Mouse (Mus musculus) kidney, embryonic 16.5 days (tissue): ENCODE measurements around the gene Mcm10. TPM values are rescaled to one million over a fixed set of nuclear protein-coding genes. Genes with fewer than 3 reads are reported as not detected.

Experiments
- ATAC-seq: fragments of 200-750 bp; cut with Nextera tagmentation; 2 replicates; pipeline ENCODE4 v1.8.0; 2017; ENCODE audit warnings: moderate TSS enrichment; ENCODE audit not compliant: low FRiP score, low TSS enrichment
- H3K27ac ChIP-seq: fragments of 300-500 bp; sonication (generic); 2 replicates; pipeline ENCODE4 v1.5.1; 2014; ENCODE audit warnings: low read length
- H3K27me3 ChIP-seq: fragments of 300-500 bp; sonication (generic); 2 replicates; pipeline ENCODE4 v1.6.1; 2014; ENCODE audit warnings: low read length, control low read depth, mixed read lengths; ENCODE audit not compliant: insufficient read depth
- H3K36me3 ChIP-seq: fragments of 300-500 bp; sonication (generic); 2 replicates; pipeline ENCODE4 v1.6.1; 2014; ENCODE audit warnings: low read length, control low read depth, mixed read lengths; ENCODE audit not compliant: insufficient read depth
- H3K4me1 ChIP-seq: fragments of 300-500 bp; sonication (generic); 2 replicates; pipeline ENCODE4 v1.6.1; 2014; ENCODE audit warnings: low read length, control low read depth, mixed read lengths; ENCODE audit not compliant: insufficient read depth
- H3K4me2 ChIP-seq: fragments of 300-500 bp; sonication (generic); replicated peaks from 2 replicates; pipeline ENCODE4 v1.6.1; 2014; ENCODE audit warnings: low read depth, low read length
- H3K4me3 ChIP-seq: fragments of 300-500 bp; sonication (generic); 2 replicates; pipeline ENCODE4 v1.5.1; 2014; ENCODE audit warnings: mild to moderate bottlenecking, low read length
- H3K9ac ChIP-seq: fragments of 300-500 bp; sonication (generic); replicated peaks from 2 replicates; pipeline ENCODE4 v1.6.1; 2014; ENCODE audit warnings: low read length
- H3K9me3 ChIP-seq: fragments of 300-500 bp; sonication (generic); 2 replicates; pipeline ENCODE4 v1.6.1; 2016; ENCODE audit warnings: low read length, control low read depth
- WGBS: fragments of 180-500 bp; shearing (Covaris S2); extraction: QIAGEN DNeasy Blood & Tissue Kit; methylation state at CpG from one replicate; pipeline ENCODE4 v1.1.7; 2014; 5-methylcytosine and 5-hydroxymethylcytosine counted together
- polyA plus RNA-seq: library from polyadenylated mRNA; unstranded; fragments of >200 nt; fragmentation: Nextera tagmentation; extraction: Ambion mirVana; gene quantifications from 2 replicates; pipeline ENCODE4 v1.2.1, GENCODE M21; 2015

Mcm10 gene
- polyA plus RNA-seq, 1 experiment from 2014 or later: 34.0 TPM

DNA sequence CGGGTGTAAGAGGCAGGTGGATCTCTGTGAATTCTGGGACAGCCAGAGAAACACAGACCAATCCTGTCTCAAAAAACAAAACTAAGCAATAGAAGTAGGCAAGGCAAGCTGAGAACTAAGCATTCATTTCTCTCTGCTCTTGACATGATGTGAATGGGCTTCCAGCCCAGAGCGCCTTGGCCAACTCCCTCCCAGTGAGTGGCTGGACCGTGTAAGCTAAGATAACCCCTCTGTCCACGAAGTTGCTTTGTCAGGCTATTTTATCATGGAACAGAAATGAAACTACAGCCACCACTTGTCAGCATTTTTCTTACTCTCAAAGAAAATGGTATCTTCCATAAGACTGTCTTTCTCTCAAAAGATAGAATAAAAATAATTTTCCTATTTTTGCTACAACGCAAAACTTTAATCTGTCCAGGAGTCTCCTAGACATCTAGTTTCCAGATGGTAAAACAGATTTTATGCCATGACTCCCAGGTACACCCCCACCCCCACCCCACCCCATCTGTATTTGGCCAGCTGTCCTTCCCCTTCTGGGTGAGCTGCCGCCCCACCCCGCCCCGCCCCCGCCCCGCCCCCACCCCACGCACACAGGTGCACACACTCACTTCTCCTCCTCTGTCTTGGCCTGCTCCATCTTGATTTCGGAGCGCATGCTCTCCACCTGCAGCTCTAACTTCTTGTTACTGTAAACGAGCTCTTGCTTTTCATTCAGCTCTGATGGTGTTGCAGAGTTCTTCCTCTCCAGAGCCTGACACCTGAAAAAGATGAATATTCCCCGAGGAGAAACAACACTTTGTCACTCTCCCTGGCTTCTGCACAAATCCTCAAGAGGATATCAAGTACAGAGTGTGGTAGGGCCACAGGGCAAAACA, 21.2 kb upstream of the Mcm10 start:
- H3K27ac ChIP-seq: no peak overlapping the region
- no peak overlapping the region for H3K9ac ChIP-seq
- H3K36me3 ChIP-seq: no peaks in the 10 kb centered on the region
- H3K4me2 ChIP-seq: no peak overlapping the region
- ATAC-seq: no peak
- WGBS: 62% methylated on average over 15 of the region's 15 CpGs
- no peak overlapping the region for H3K4me3 ChIP-seq
- H3K9me3 ChIP-seq: no peaks in the 10 kb centered on the region
- H3K27me3 ChIP-seq: no peaks in the 10 kb centered on the region
- H3K4me1 ChIP-seq: no peaks in the 10 kb centered on the region

GRCm38 (mm10) chr2:5032665-5033064, 20.1 kb upstream of the Mcm10 start:
- Histone ChIP-seq H3K27ac (no peak overlapping the region), H3K4me1 (no peaks in the 10 kb centered on the region), H3K36me3 (no peaks in the 10 kb centered on the region), H3K9ac (no peak overlapping the region), H3K4me2 (no peak overlapping the region), H3K9me3 (no peaks in the 10 kb centered on the region), H3K27me3 (no peaks in the 10 kb centered on the region), H3K4me3 (no peak overlapping the region)
- ATAC-seq: no peak
- 70% methylated on average over 5 of the region's 5 CpGs for WGBS

- no peak for ATAC-seq
- no peak overlapping the region for H3K4me3 ChIP-seq
- H3K4me1 ChIP-seq: no peaks in the 10 kb centered on the region
- H3K27ac ChIP-seq: no peak overlapping the region
- no peaks in the 10 kb centered on the region for H3K27me3 ChIP-seq
- H3K4me2 ChIP-seq: no peak overlapping the region
- H3K9me3 ChIP-seq: no peaks in the 10 kb centered on the region
- 82% methylated on average over 7 of the region's 7 CpGs for WGBS
- H3K36me3 ChIP-seq: no peaks in the 10 kb centered on the region
- H3K9ac ChIP-seq: no peak overlapping the region
Observed at GRCm38 (mm10) chr2:5031215-5031614, 18.6 kb upstream of the Mcm10 start.

DNA sequence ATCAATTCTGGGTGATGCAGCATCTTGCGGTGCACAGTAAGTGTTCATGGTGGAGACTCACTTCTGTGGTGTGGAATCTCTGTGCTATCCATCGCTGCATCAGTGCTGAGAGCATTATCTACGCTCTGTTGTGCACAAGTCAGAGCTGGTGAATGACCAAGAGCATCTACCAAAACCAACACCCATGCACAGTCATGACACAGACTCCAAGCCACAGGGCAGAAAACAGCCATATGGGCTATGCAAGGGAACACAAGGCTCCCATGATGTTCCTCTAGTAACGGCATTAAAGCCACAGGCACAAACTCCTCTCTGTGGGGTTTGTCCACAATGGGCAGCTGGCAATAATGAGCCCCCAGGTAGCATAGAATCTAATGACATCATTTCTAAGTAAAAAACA, 17.2 kb upstream of the Mcm10 start:
- Histone ChIP-seq H3K4me1 (no peaks in the 10 kb centered on the region), H3K9me3 (no peaks in the 10 kb centered on the region), H3K4me2 (no peak overlapping the region), H3K36me3 (no peaks in the 10 kb centered on the region), H3K27ac (no peak overlapping the region), H3K4me3 (no peak overlapping the region), H3K27me3 (no peaks in the 10 kb centered on the region), H3K9ac (no peak overlapping the region)
- WGBS: 91% methylated on average over 4 of the region's 4 CpGs
- ATAC-seq: no peak

DNA sequence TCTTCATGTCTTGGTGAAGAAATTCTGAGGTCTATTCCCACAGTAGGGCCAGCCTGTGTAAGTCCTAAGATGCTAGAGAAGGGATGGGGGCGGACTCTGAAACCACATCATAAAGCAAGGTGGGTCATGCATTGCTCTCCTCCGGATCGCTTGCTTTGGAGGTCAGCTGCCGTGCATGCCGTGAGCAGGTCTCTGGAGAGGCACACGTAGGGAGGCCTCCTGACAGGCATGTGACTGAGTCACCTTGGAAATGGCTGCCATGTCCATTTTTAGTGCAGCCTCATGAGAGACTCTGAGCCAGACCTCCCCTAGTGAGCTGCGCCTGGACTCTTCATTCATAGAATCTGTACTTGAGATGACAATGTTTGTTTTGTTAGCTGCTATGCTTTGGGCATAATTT, 15.5 kb upstream of the Mcm10 start:
- Histone ChIP-seq H3K27ac (no peak overlapping the region), H3K9me3 (no peaks in the 10 kb centered on the region), H3K27me3 (no peaks in the 10 kb centered on the region), H3K4me1 (no peaks in the 10 kb centered on the region), H3K4me2 (no peak overlapping the region), H3K36me3 (no peaks in the 10 kb centered on the region), H3K9ac (no peak overlapping the region), H3K4me3 (no peak overlapping the region)
- 74% methylated on average over 7 of the region's 7 CpGs for WGBS
- ATAC-seq: no peak

- Histone ChIP-seq H3K36me3 (no peaks in the 10 kb centered on the region), H3K9me3 (no peaks in the 10 kb centered on the region), H3K4me2 (no peak overlapping the region), H3K27me3 (no peaks in the 10 kb centered on the region), H3K4me1 (no peaks in the 10 kb centered on the region), H3K9ac (no peak overlapping the region), H3K27ac (no peak overlapping the region), H3K4me3 (no peak overlapping the region)
- ATAC-seq: no peak
- 73% methylated on average over 6 of the region's 6 CpGs for WGBS
Observed at GRCm38 (mm10) chr2:5027057-5027456, 14.5 kb upstream of the Mcm10 start.

DNA sequence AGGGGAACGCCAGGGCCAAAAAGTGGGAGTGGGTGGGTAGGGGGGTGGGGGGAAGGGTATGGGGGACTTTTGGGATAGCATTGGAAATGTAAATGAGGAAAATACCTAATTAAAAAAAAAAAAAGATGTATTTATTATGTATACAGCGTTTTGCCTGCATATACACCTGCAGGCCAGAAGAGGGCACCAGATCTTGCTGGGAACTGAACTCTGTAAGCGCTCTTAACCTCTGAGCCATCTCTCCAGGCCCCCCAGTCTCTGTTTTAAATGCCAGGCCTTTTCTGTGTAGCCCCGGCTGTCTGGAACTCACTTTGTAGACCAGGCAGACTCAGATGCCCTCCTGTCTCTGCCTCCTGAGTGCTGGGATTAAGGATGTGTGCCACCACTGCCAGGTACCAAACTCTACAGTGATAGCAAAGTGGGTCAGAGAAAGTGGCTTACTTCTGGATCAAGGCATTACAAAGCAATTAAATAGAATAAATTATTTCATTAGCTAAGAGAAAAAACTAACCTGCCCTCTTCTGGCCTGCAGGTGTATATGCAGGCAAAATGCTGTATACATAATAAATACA, 12.7 kb upstream of the Mcm10 start:
- WGBS: 47% methylated on average over 3 of the region's 4 CpGs
- Histone ChIP-seq H3K27ac (no peak overlapping the region), H3K9ac (no peak overlapping the region), H3K4me2 (no peak overlapping the region), H3K4me1 (no peaks in the 10 kb centered on the region), H3K27me3 (no peaks in the 10 kb centered on the region), H3K36me3 (no peaks in the 10 kb centered on the region), H3K9me3 (no peaks in the 10 kb centered on the region), H3K4me3 (no peak overlapping the region)
- ATAC-seq: no peak

DNA sequence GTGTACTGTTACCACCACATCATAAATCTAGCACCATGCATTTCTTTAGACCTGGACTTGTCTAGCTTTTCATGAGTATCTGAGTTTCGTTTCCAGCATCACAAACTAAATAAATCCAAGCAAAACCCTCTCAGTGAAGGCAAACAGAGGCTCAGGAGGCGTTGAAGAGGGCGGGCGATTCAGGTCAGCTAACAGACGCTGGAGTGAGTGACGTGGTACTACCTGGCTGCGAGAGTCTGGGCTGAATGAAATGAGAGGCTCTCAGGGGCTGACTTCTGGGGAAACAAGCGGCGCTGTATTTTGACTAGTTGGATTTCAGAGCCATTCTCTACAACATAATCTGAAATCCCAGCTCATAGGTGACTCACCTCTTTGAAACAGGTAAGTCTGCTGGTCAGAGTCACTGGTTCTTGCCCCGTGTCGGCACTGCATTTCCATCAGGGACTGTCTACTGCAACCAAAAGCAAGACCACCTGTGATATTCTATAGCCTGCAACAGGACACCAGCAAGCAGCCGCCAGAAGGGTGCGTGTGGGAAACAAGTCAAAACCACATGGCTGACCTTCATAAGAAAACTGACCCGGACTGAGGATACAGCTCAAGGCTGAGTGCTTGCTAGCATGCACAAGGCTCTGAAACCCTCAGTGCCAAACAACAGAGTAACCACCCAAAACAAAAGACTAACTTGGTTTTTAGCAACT, 11.3 kb upstream of the Mcm10 start:
- no peak for ATAC-seq
- WGBS: 72% methylated on average over 14 of the region's 14 CpGs
- no peak overlapping the region for H3K4me2 ChIP-seq
- no peak overlapping the region for H3K9ac ChIP-seq
- no peak overlapping the region for H3K27ac ChIP-seq
- no peaks in the 10 kb centered on the region for H3K4me1 ChIP-seq
- H3K9me3 ChIP-seq: no peaks in the 10 kb centered on the region
- no peaks in the 10 kb centered on the region for H3K36me3 ChIP-seq
- no peaks in the 10 kb centered on the region for H3K27me3 ChIP-seq
- H3K4me3 ChIP-seq: no peak overlapping the region

GRCm38 (mm10) chr2:5023275-5023674, 10.7 kb upstream of the Mcm10 start:
- Histone ChIP-seq H3K4me3 (no peak overlapping the region), H3K4me2 (no peak overlapping the region)

GRCm38 (mm10) chr2:5019708-5020107, 7.1 kb upstream of the Mcm10 start:
- Histone ChIP-seq H3K9ac (no peak overlapping the region), H3K4me3 (no peak overlapping the region), H3K36me3 (no peaks in the 10 kb centered on the region), H3K27ac (no peak overlapping the region), H3K4me1 (no peaks in the 10 kb centered on the region), H3K4me2 (no peak overlapping the region), H3K27me3 (no peaks in the 10 kb centered on the region), H3K9me3 (no peaks in the 10 kb centered on the region)
- ATAC-seq: no peak
- 57% methylated on average over 1 of the region's 1 CpGs for WGBS

More at GRCm38 (mm10) chr2:5023275-5023674, 10.7 kb upstream of the Mcm10 start:
- H3K4me1 ChIP-seq: no peaks in the 10 kb centered on the region
- H3K9ac ChIP-seq: no peak overlapping the region
- ATAC-seq: no peak
- H3K27ac ChIP-seq: no peak overlapping the region
- H3K9me3 ChIP-seq: no peaks in the 10 kb centered on the region
- WGBS: 77% methylated on average over 2 of the region's 2 CpGs
- no peaks in the 10 kb centered on the region for H3K36me3 ChIP-seq
- H3K27me3 ChIP-seq: no peaks in the 10 kb centered on the region
